Mouse (Mus musculus): ENCODE data around the gene Dand5.

DNA sequence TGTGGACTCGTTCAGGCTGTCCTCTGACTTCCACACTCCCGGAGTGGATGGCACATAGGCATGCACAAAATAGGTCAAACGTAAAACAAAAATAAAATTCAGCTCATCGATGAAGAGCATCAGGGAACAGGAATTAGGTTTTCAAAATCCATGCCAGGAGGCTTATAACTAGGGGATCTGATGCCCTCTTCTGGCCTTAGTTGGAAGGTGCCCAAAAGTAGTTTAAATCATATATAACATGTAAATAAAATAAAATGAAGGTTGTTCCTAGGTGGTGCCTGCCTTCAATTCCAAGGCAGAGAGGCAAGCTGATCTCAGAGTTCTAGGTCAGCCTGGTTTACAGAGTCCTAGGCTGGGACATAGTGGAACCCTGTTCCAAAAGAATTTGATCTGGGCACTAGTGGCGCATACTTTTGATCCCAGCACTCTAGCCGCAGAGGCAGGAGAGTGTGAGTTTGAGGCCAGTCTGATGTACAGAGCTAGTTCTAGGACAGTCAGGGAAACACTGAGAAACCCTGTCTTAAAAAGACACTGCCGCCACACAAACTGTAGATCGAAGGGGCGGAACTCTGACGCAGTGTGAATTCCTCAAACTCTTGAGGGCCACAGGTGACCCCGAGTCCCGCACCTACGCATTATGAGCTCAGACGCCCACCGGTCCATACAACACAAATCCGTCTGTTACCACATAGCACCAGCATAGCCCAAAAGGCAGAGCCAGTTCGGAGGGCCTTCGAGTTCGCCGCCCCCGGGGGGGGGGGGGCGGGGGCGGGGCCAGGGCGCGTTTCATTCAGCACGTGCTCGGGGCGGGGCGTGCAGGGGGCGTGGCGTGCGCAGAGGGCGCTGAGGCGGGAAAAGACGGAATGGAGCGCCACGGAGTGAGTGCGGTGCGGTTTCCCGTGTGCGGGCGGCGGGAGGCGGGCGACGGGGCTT, 49.0 kb upstream of the Dand5 start, which contains the start of gene Syce2:
- TF ChIP-seq CTCF (IDR thresholded peaks at IDR 0.05; ENCODE audit: low read depth, low read length) (no peak), GATA1 (IDR thresholded peaks at IDR 0.05; ENCODE audit: borderline replicate concordance, low read length) (no peak), TAL1 (conservative IDR thresholded peaks at IDR 0.05; ENCODE audit: low read depth, low read length) (no peak)

Measured in G1E (cell line).